Mouse (Mus musculus): Measurements from ENCODE around the gene Olfr112. TPM values are rescaled to one million over a fixed set of nuclear protein-coding genes. Genes with fewer than 3 reads are reported as not detected.
"Not testable (repeated sequence)": the region's sequence is repeated elsewhere in the genome, so short reads cannot be mapped to it uniquely, and the experiment has no call there.

The Olfr112 gene
- polyA plus RNA-seq, 1 experiment from 2014 or later = not detected

- H3K9me3 ChIP-seq (ENCODE audit: control insufficient read depth, low read length); H3K4me1 ChIP-seq (ENCODE audit: control insufficient read depth, insufficient read depth, low read length); H3K4me3 ChIP-seq (ENCODE audit: low read depth, low read length); H3K36me3 ChIP-seq (ENCODE audit: control insufficient read depth, insufficient read depth, low read length); H3K4me2 ChIP-seq (ENCODE audit: low read depth, low read length); DNase-seq (ENCODE audit: low spot score); H3K9ac ChIP-seq (ENCODE audit: low read depth, low read length); H3K27me3 ChIP-seq (replicated peaks; ENCODE audit: control insufficient read depth, insufficient read depth, low read length); ATAC-seq (ENCODE audit: low read depth); H3K27ac ChIP-seq (replicated peaks; ENCODE audit: low read depth, low read length): not testable (repeated sequence)
- 61% methylated on average over 1 of the region's 1 CpGs for whole genome bisulfite sequencing
Measured at GRCm38 (mm10) chr17:37525427-37525826, 43.8 kb downstream of the Olfr112 start.

- H3K9me3 ChIP-seq (ENCODE audit: control insufficient read depth, low read length); H3K4me1 ChIP-seq (ENCODE audit: control insufficient read depth, insufficient read depth, low read length); H3K4me2 ChIP-seq (ENCODE audit: low read depth, low read length); ATAC-seq (ENCODE audit: low read depth); H3K4me3 ChIP-seq (ENCODE audit: low read depth, low read length); H3K36me3 ChIP-seq (ENCODE audit: control insufficient read depth, insufficient read depth, low read length); H3K27ac ChIP-seq (replicated peaks; ENCODE audit: low read depth, low read length); DNase-seq (ENCODE audit: low spot score); H3K27me3 ChIP-seq (replicated peaks; ENCODE audit: control insufficient read depth, insufficient read depth, low read length); H3K9ac ChIP-seq (ENCODE audit: low read depth, low read length): not testable (repeated sequence)
Measured at GRCm38 (mm10) chr17:37524612-37525011, 44.6 kb downstream of the Olfr112 start.

Other genes starting within 250 kb of the Olfr112 start
- 0.18 TPM in 1 of 2 replicates, not detected in the other for gene Olfr103, start 229.8 kb downstream of the Olfr112 start, polyA plus RNA-seq (2014; fragmentation: Nextera tagmentation; extraction: Ambion mirVana)
- 0.08 TPM in 1 of 2 replicates, not detected in the other for gene Olfr104-ps, start 209.9 kb downstream of the Olfr112 start, polyA plus RNA-seq (2014; fragmentation: Nextera tagmentation; extraction: Ambion mirVana)
- gene Olfr105-ps, start 190.4 kb downstream of the Olfr112 start, polyA plus RNA-seq (2014; fragmentation: Nextera tagmentation; extraction: Ambion mirVana) = not detected in 2 replicates
- gene Olfr106-ps, start 179.1 kb downstream of the Olfr112 start, polyA plus RNA-seq (2014; fragmentation: Nextera tagmentation; extraction: Ambion mirVana) = not detected in 2 replicates
- gene Olfr107, start 170.2 kb downstream of the Olfr112 start, polyA plus RNA-seq (2014; fragmentation: Nextera tagmentation; extraction: Ambion mirVana) = not detected in 2 replicates
- gene Olfr108, start 124.0 kb downstream of the Olfr112 start, polyA plus RNA-seq (2014; fragmentation: Nextera tagmentation; extraction: Ambion mirVana) = not detected in 2 replicates
- gene Olfr109, start 110.5 kb downstream of the Olfr112 start, polyA plus RNA-seq (2014; fragmentation: Nextera tagmentation; extraction: Ambion mirVana) = not detected in 2 replicates
- gene H2-M2, start 85.9 kb downstream of the Olfr112 start, polyA plus RNA-seq (2014; fragmentation: Nextera tagmentation; extraction: Ambion mirVana) = not detected in 2 replicates
- gene Olfr110, start 77.0 kb downstream of the Olfr112 start, polyA plus RNA-seq (2014; fragmentation: Nextera tagmentation; extraction: Ambion mirVana) = 0.12 TPM in 1 of 2 replicates, not detected in the other
- not detected in 2 replicates for gene Olfr111, start 61.4 kb downstream of the Olfr112 start, polyA plus RNA-seq (2014; fragmentation: Nextera tagmentation; extraction: Ambion mirVana)
- not detected in 2 replicates for gene Olfr113, start 8.2 kb upstream of the Olfr112 start, polyA plus RNA-seq (2014; fragmentation: Nextera tagmentation; extraction: Ambion mirVana)
- gene Olfr114, start 23.3 kb upstream of the Olfr112 start, polyA plus RNA-seq (2014; fragmentation: Nextera tagmentation; extraction: Ambion mirVana) = not detected in 2 replicates
- not detected in 2 replicates for gene Olfr115, start 57.7 kb upstream of the Olfr112 start, polyA plus RNA-seq (2014; fragmentation: Nextera tagmentation; extraction: Ambion mirVana)
- not detected in 2 replicates for gene Olfr116, start 57.7 kb upstream of the Olfr112 start, polyA plus RNA-seq (2014; fragmentation: Nextera tagmentation; extraction: Ambion mirVana)
- not detected in 2 replicates for gene Olfr117, start 94.3 kb upstream of the Olfr112 start, polyA plus RNA-seq (2014; fragmentation: Nextera tagmentation; extraction: Ambion mirVana)
- gene Olfr118, start 97.5 kb upstream of the Olfr112 start, polyA plus RNA-seq (2014; fragmentation: Nextera tagmentation; extraction: Ambion mirVana) = not detected in 2 replicates
- not detected in 2 replicates for gene Olfr119, start 127.1 kb upstream of the Olfr112 start, polyA plus RNA-seq (2014; fragmentation: Nextera tagmentation; extraction: Ambion mirVana)
- gene Olfr120, start 152.4 kb upstream of the Olfr112 start, polyA plus RNA-seq (2014; fragmentation: Nextera tagmentation; extraction: Ambion mirVana) = 0.17 TPM in 1 of 2 replicates, not detected in the other
- gene Olfr121, start 179.4 kb upstream of the Olfr112 start, polyA plus RNA-seq (2014; fragmentation: Nextera tagmentation; extraction: Ambion mirVana) = 0.18 TPM in 1 of 2 replicates, not detected in the other
- gene Olfr122, start 199.2 kb upstream of the Olfr112 start, polyA plus RNA-seq (2014; fragmentation: Nextera tagmentation; extraction: Ambion mirVana) = not detected in 2 replicates
- gene Olfr123, start 224.1 kb upstream of the Olfr112 start, polyA plus RNA-seq (2014; fragmentation: Nextera tagmentation; extraction: Ambion mirVana) = not detected in 2 replicates
- gene Olfr124, start 230.4 kb upstream of the Olfr112 start, polyA plus RNA-seq (2014; fragmentation: Nextera tagmentation; extraction: Ambion mirVana) = 0.15 and 0.30 TPM in 2 replicates